Mouse (Mus musculus): ENCODE measurements around the gene Gm21725. TPM values are rescaled to one million over a fixed set of nuclear protein-coding genes. Genes with fewer than 3 reads are reported as not detected.
"Not testable (repeated sequence)": the region's sequence is repeated elsewhere in the genome, so short reads cannot be mapped to it uniquely, and the experiment has no call there.

Gm21725 gene
- total RNA-seq (2021) = not detected
- long read RNA-seq, experiment 1 = 0 reads
- long read RNA-seq, experiment 2 = 0 reads

DNA sequence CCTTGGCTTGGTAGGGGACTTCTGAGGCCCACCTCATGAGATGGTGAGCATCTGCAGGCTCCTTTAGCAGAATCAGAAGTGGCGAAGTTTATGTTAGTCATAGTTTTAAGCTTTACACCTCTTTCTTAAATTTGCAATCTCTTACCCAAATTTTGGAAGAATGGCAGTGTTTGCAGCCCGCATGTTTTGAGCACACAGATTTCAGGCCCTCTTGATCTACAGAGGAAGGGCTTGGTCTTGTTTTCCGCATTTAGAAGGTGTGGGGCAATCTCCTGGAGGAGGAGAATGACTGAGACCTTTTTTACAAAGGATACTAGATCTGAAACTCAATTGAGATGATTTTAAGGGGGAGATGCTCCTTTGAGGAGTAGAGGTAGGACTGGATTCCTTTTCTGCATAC lies at the start of gene Gm21725:
Gene Gm21725 (minus strand): TSS at position 101 of the 400 bp plus-strand sequence.
- DNase-seq = not testable (repeated sequence)

Other genes starting within 250 kb of the Gm21725 start
- gene Gm21891, start 215.6 kb downstream of the Gm21725 start, total RNA-seq (2021) = not detected
- not detected for gene Gm21425, start 187.1 kb downstream of the Gm21725 start, total RNA-seq (2021)
- not detected for gene Gm21828, start 125.1 kb downstream of the Gm21725 start, total RNA-seq (2021)
- not detected for gene Gm21440, start 96.7 kb downstream of the Gm21725 start, total RNA-seq (2021)
- not detected for gene Gm21454, start 96.6 kb downstream of the Gm21725 start, total RNA-seq (2021)
- not detected for gene Gm21866, start 116.5 kb upstream of the Gm21725 start, total RNA-seq (2021)
- gene Gm20773, start 145.0 kb upstream of the Gm21725 start, total RNA-seq (2021) = not detected

Measured in gastrocnemius, postnatal 25 days (tissue).